Mouse (Mus musculus) hindbrain, postnatal 0 days (tissue): ENCODE data around the gene Gjb1. TPM values are rescaled to one million over a fixed set of nuclear protein-coding genes. Genes with fewer than 3 reads are reported as not detected.

ENCODE experiments used
- ATAC-seq: fragments of 200-750 bp; cut with Nextera tagmentation; 2 replicates; pipeline ENCODE4 v1.8.0; 2017; ENCODE audit warnings: mild to moderate bottlenecking, moderate TSS enrichment, moderate library complexity
- DNase-seq: peaks from one replicate; pipeline ENCODE4 v3.0.0-alpha.2; 2015; ENCODE audit warnings: low spot score
- H3K27ac ChIP-seq: fragments of 300-500 bp; sonication (generic); 2 replicates; pipeline ENCODE4 v1.5.1; 2014; ENCODE audit warnings: mild to moderate bottlenecking
- H3K27me3 ChIP-seq: fragments of 300-500 bp; sonication (generic); 2 replicates; pipeline ENCODE4 v1.6.1; 2014; ENCODE audit warnings: low read length, mixed read lengths; ENCODE audit not compliant: insufficient read depth
- H3K36me3 ChIP-seq: fragments of 300-500 bp; sonication (generic); 2 replicates; pipeline ENCODE4 v1.6.1; 2014; ENCODE audit warnings: low read length, mixed read lengths; ENCODE audit not compliant: insufficient read depth
- H3K4me1 ChIP-seq: fragments of 300-500 bp; sonication (generic); 2 replicates; pipeline ENCODE4 v1.6.1; 2014; ENCODE audit warnings: antibody characterized with exemption, low read length, mixed read lengths; ENCODE audit not compliant: insufficient read depth
- H3K4me2 ChIP-seq: fragments of 300-500 bp; sonication (generic); 2 replicates; pipeline ENCODE4 v1.6.1; 2014; ENCODE audit warnings: low read depth, mild to moderate bottlenecking, low read length, moderate library complexity, mixed read lengths
- H3K4me3 ChIP-seq: fragments of 300-500 bp; sonication (generic); 2 replicates; pipeline ENCODE4 v1.5.1; 2014; ENCODE audit warnings: low read length
- H3K9ac ChIP-seq: fragments of 300-500 bp; sonication (generic); replicated peaks from 2 replicates; pipeline ENCODE4 v1.6.1; 2014; ENCODE audit warnings: mild to moderate bottlenecking, low read length, moderate library complexity, mixed read lengths
- H3K9me3 ChIP-seq: fragments of 300-500 bp; sonication (generic); 2 replicates; pipeline ENCODE4 v1.6.1; 2016; ENCODE audit warnings: low read length, mixed read lengths
- CTCF ChIP-seq: IDR thresholded peaks from 2 replicates; pipeline ENCODE4 v1.5.1; 2016; ENCODE audit warnings: antibody characterized with exemption, control low read depth, low read depth
- WGBS: fragments of 180-500 bp; shearing (Covaris S2); extraction: QIAGEN DNeasy Blood & Tissue Kit; methylation state at CpG from one replicate; pipeline ENCODE4 v1.1.7; 2014; 5-methylcytosine and 5-hydroxymethylcytosine counted together
- polyA plus RNA-seq: library from polyadenylated mRNA; unstranded; fragments of >200 nt; fragmentation: Nextera tagmentation; extraction: Ambion mirVana; gene quantifications from 2 replicates; pipeline ENCODE4 v1.2.1, GENCODE M21; 2015
- total RNA-seq: library from RNA; depleted of rRNA; stranded (reverse); fragments of >200 nt; gene quantifications from 2 replicates; pipeline ENCODE4 v1.2.3, GENCODE M21; 2014

Gjb1 gene
- total and polyA plus RNA-seq, 2 experiments from 2014 or later, result 2.0 to 4.0 TPM

- 32% methylated on average over 11 of the region's 11 CpGs for WGBS
- DNase-seq, result no peak
- no peaks in the 10 kb centered on the region for H3K4me1 ChIP-seq
- no peak for ATAC-seq
- H3K9me3 ChIP-seq, result no peaks in the 10 kb centered on the region
- no peak for TF ChIP-seq CTCF
- no peak overlapping the region for H3K4me3 ChIP-seq
- no peaks in the 10 kb centered on the region for H3K36me3 ChIP-seq
- no peak overlapping the region for H3K4me2 ChIP-seq
- no peak overlapping the region for H3K27ac ChIP-seq
- no peak overlapping the region for H3K9ac ChIP-seq
- no peaks in the 10 kb centered on the region for H3K27me3 ChIP-seq
Observed at GRCm38 (mm10) chrX:101396459-101396858, 20.3 kb downstream of the Gjb1 start.

GRCm38 (mm10) chrX:101418946-101419724 is 43.0 kb downstream of the Gjb1 start:
- Histone ChIP-seq H3K4me2 (peak overlapping the region; percentile 54), H3K27me3 (no peaks in the 10 kb centered on the region), H3K36me3 (no peaks in the 10 kb centered on the region), H3K9ac (peak overlapping the region; percentile 67), H3K27ac (peak overlapping the region; percentile 87), H3K4me3 (peak overlapping the region; percentile 57), H3K4me1 (no peaks in the 10 kb centered on the region), H3K9me3 (no peaks in the 10 kb centered on the region)
- TF ChIP-seq CTCF, result peak; percentile 59
- ATAC-seq (peak; percentile 19; the same call in 1 of the 2 replicates), DNase-seq (peak; percentile 70)
- 39% methylated on average over 33 of the region's 36 CpGs for WGBS

- Histone ChIP-seq H3K4me3 (peak overlapping the region; percentile 57), H3K9me3 (no peaks in the 10 kb centered on the region), H3K4me1 (no peaks in the 10 kb centered on the region), H3K27me3 (no peaks in the 10 kb centered on the region), H3K27ac (peak overlapping the region; percentile 87), H3K4me2 (peak overlapping the region; percentile 55), H3K9ac (peak overlapping the region; percentile 67), H3K36me3 (no peaks in the 10 kb centered on the region)
- DNase-seq (peak; percentile 94), ATAC-seq (peak; percentile 95)
- TF ChIP-seq CTCF, result no peak
- WGBS, result 29% methylated on average over 54 of the region's 54 CpGs
Observed at GRCm38 (mm10) chrX:101419725-101420699, 43.8 kb downstream of the Gjb1 start.

- ATAC-seq (no peak), DNase-seq (peak; percentile 9)
- no peaks in the 10 kb centered on the region for H3K27me3 ChIP-seq
- no peaks in the 10 kb centered on the region for H3K9me3 ChIP-seq
- H3K27ac ChIP-seq, result peak within 1 kb of the TSS; percentile 87
- peak within 1 kb of the TSS; percentile 67 for H3K9ac ChIP-seq
- no peaks in the 10 kb centered on the region for H3K36me3 ChIP-seq
- H3K4me3 ChIP-seq, result peak within 1 kb of the TSS; percentile 57
- no peak for TF ChIP-seq CTCF
- 35% methylated on average over 4 of the region's 4 CpGs for WGBS
- no peaks in the 10 kb centered on the region for H3K4me1 ChIP-seq
- H3K4me2 ChIP-seq, result peak within 1 kb of the TSS; percentile 55
Observed at GRCm38 (mm10) chrX:101420700-101421095, 44.5 kb downstream of the Gjb1 start, which contains the start of gene Zmym3. Gene Zmym3, minus strand, starts transcription at chrX:101420849.

- H3K9me3 ChIP-seq, result no peaks in the 10 kb centered on the region
- DNase-seq (no peak), ATAC-seq (no peak)
- no peak overlapping the region for H3K4me3 ChIP-seq
- H3K4me2 ChIP-seq, result no peak overlapping the region
- H3K4me1 ChIP-seq, result no peaks in the 10 kb centered on the region
- no peaks in the 10 kb centered on the region for H3K36me3 ChIP-seq
- no peaks in the 10 kb centered on the region for H3K27me3 ChIP-seq
- H3K9ac ChIP-seq, result no peak overlapping the region
- H3K27ac ChIP-seq, result no peak overlapping the region
- WGBS, result 75% methylated on average over 2 of the region's 2 CpGs
- no peak for TF ChIP-seq CTCF
Observed at GRCm38 (mm10) chrX:101423462-101423861, 47.3 kb downstream of the Gjb1 start.

- Histone ChIP-seq H3K4me2 (no peak overlapping the region), H3K9me3 (no peaks in the 10 kb centered on the region), H3K27me3 (no peaks in the 10 kb centered on the region), H3K27ac (no peak overlapping the region), H3K9ac (no peak overlapping the region), H3K36me3 (no peaks in the 10 kb centered on the region), H3K4me3 (no peak overlapping the region), H3K4me1 (no peaks in the 10 kb centered on the region)
- peak; percentile 38 for TF ChIP-seq CTCF
- 11% methylated on average over 1 of the region's 1 CpGs for WGBS
- no peak for ATAC-seq
- DNase-seq, result peak; percentile 7
Observed at GRCm38 (mm10) chrX:101427774-101428173, 51.6 kb downstream of the Gjb1 start.
